In genomic region chr5:135898995-135899394, GRCm38 (mm10) we compare ENCODE assay signal across 35 mouse cellular contexts. TPM values are rescaled to one million over a fixed set of nuclear protein-coding genes. Genes with fewer than 3 reads are reported as not detected.
"Had no signal": no experiment of that assay in that cellular context is flagged by ENCODE, and none has a peak within 500 bp of the region (broad histone marks: within the 10 kb centered on the region; RNA-seq: fewer than 3 reads in every experiment).

No protein-coding gene starts in this region.

- H3K36me3 ChIP-seq: limb, embryonic 10.5 days; limb, embryonic 12.5 days; limb, embryonic 13.5 days; limb, embryonic 15.5 days; liver, embryonic 12.5 days; liver, embryonic 13.5 days; liver, embryonic 15.5 days; lung, embryonic 15.5 days; midbrain, embryonic 10.5 days; midbrain, embryonic 12.5 days; midbrain, embryonic 13.5 days; midbrain, embryonic 15.5 days; neural tube, embryonic 12.5 days had no signal

- H3K9me3 ChIP-seq: limb, embryonic 10.5 days; limb, embryonic 12.5 days; limb, embryonic 13.5 days; limb, embryonic 15.5 days; liver, embryonic 12.5 days; liver, embryonic 13.5 days; liver, embryonic 15.5 days; lung, embryonic 15.5 days; megakaryocyte, embryonic 14.5 days; midbrain, embryonic 10.5 days; midbrain, embryonic 12.5 days; midbrain, embryonic 13.5 days; midbrain, embryonic 15.5 days; neural tube, embryonic 12.5 days had no signal

- H3K4me2 ChIP-seq: limb, embryonic 12.5 days; limb, embryonic 13.5 days; limb, embryonic 15.5 days; liver, embryonic 11.5 days; liver, embryonic 12.5 days; liver, embryonic 13.5 days; liver, embryonic 15.5 days; lung, embryonic 14.5 days; lung, embryonic 15.5 days; midbrain, embryonic 11.5 days; midbrain, embryonic 12.5 days; midbrain, embryonic 13.5 days; midbrain, embryonic 15.5 days; neural tube, embryonic 12.5 days had no signal

- ATAC-seq: liver, embryonic 12.5 days; liver, postnatal 0 days; lung, postnatal 0 days; midbrain, embryonic 13.5 days; midbrain, embryonic 15.5 days; midbrain, embryonic 16.5 days had no signal

- H3K27me3 ChIP-seq: limb, embryonic 12.5 days; limb, embryonic 13.5 days; limb, embryonic 15.5 days; liver, embryonic 12.5 days; liver, embryonic 13.5 days; liver, embryonic 15.5 days; lung, embryonic 15.5 days; midbrain, embryonic 12.5 days; midbrain, embryonic 13.5 days; midbrain, embryonic 15.5 days; neural tube, embryonic 12.5 days had no signal

- H3K9ac ChIP-seq: limb, embryonic 12.5 days; limb, embryonic 13.5 days; limb, embryonic 15.5 days; liver, embryonic 12.5 days; liver, embryonic 13.5 days; liver, embryonic 14.5 days; liver, embryonic 15.5 days; liver, postnatal 0 days; lung, embryonic 14.5 days; lung, embryonic 15.5 days; midbrain, embryonic 12.5 days; midbrain, embryonic 13.5 days; midbrain, embryonic 15.5 days; neural tube, embryonic 12.5 days had no signal

- H3K27ac ChIP-seq: limb, embryonic 10.5 days; limb, embryonic 12.5 days; limb, embryonic 13.5 days; limb, embryonic 15.5 days; liver, embryonic 12.5 days; liver, embryonic 13.5 days; liver, embryonic 14.5 days; liver, embryonic 15.5 days; lung, embryonic 15.5 days; macrophage; midbrain, embryonic 10.5 days; midbrain, embryonic 12.5 days; midbrain, embryonic 13.5 days; midbrain, embryonic 15.5 days; neural tube, embryonic 12.5 days had no signal

- DNase-seq: left cerebral cortex, postnatal 4 days; liver; liver, embryonic 13.5 days; liver, postnatal 0 days; lung, adult 2 months; lung, embryonic 14.5 days; lung, postnatal 10 days; lung, postnatal 14 days; lung, postnatal 36 days; lung, postnatal 4 days; midbrain, embryonic 14.5 days had no signal

- H3K4me3 ChIP-seq: limb, embryonic 10.5 days; limb, embryonic 12.5 days; limb, embryonic 13.5 days; limb, embryonic 15.5 days; liver, embryonic 12.5 days; liver, embryonic 13.5 days; liver, embryonic 15.5 days; lung, embryonic 15.5 days; megakaryocyte, embryonic 14.5 days; midbrain, embryonic 10.5 days; midbrain, embryonic 12.5 days; midbrain, embryonic 13.5 days; midbrain, embryonic 15.5 days; myocyte; neural tube, embryonic 12.5 days had no signal

RNA-seq across cellular contexts. Expression of gene Hspb1, which starts 11.3 kb away (rescaled TPM):
- total RNA-seq: megakaryocyte progenitor cell, adult 5-6 weeks; megakaryocyte, adult 5-6 weeks; megakaryocyte-erythroid progenitor cell, adult 5-6 weeks; monocyte, adult 5-6 weeks had no signal
